Mouse (Mus musculus) cerebellum, adult (tissue): ENCODE results near the gene Gm8011.
"Not testable (repeated sequence)": the region's sequence is repeated elsewhere in the genome, so short reads cannot be mapped to it uniquely, and the experiment has no call there.

Source experiments
- ATAC-seq: cut with Nextera tagmentation; 2 replicates; pipeline ENCODE4 v1.9.2; 2017; ENCODE audit warnings: mild to moderate bottlenecking, moderate library complexity, mixed read lengths; ENCODE audit not compliant: insufficient number of reproducible peaks, low FRiP score, low TSS enrichment

The Gm8011 gene

GRCm38 (mm10) chr14:42463581-42463980, at the start of gene Gm8011:
Gene Gm8011 (plus strand): TSS chr14:42463881.
- ATAC-seq = not testable (repeated sequence)

DNA sequence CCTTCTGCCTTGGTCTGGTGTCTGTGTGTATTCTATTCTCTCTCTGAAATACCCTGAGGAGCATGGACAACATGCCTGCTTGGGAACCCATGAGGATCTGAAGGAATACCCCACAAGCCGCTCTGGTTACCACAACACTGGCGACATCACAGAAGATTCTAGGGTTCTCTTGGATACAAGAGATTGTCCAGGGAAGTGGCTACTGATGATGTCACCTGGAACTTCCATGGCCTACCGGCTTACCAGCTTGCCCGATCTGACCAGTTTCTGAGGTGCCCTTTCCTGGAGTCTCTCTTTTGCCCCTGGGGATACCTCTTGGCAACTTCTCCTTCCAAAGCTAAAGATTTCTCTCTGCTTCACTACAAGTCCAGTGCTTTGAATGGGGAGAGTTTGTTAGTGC, 24.1 kb upstream of the Gm8011 start, which contains the start of gene Gm8005:
Gene Gm8005 (minus strand): TSS at position 101 of the 400 bp plus-strand sequence.
- not testable (repeated sequence) for ATAC-seq

- not testable (repeated sequence) for ATAC-seq
These were observed 38.6 kb downstream of the Gm8011 start, which contains the start of gene Gm8020 for GRCm38 (mm10) chr14:42502249-42502648. Gene Gm8020 (minus strand): TSS chr14:42502349.
